Mouse (Mus musculus) myocyte (in vitro differentiated cells): ENCODE results near the gene Ccdc3.

ENCODE experiments used
- E2F4 ChIP-seq: IDR thresholded peaks from one replicate; pipeline ENCODE4 v1.6.1; 2011; ENCODE audit warnings: mild to moderate bottlenecking, control low read depth, moderate library complexity; ENCODE audit not compliant: insufficient read depth
- MAX ChIP-seq: IDR thresholded peaks from one replicate; pipeline ENCODE4 v1.6.1; 2011; ENCODE audit warnings: low read depth, mild to moderate bottlenecking, control low read depth
- MYOD1 ChIP-seq, 3 experiments: IDR thresholded peaks; one replicate each; pipeline ENCODE4 v1.6.1; 2011; ENCODE audit warnings: control low read depth in 2 of 3, low read depth in 2 of 3, mild to moderate bottlenecking in 2 of 3, moderate library complexity in 1 of 3; ENCODE audit not compliant: insufficient read length in 2 of 3, control insufficient read depth in 1 of 3
- USF1 ChIP-seq: IDR thresholded peaks from one replicate; pipeline ENCODE4 v1.6.1; 2011; ENCODE audit warnings: low read depth, mild to moderate bottlenecking, control low read depth, moderate library complexity

GRCm38 (mm10) chr2:5200817-5201364 is 63.3 kb downstream of the Ccdc3 start:
- TF ChIP-seq MYOD1 (IDR thresholded peaks at IDR 0.05; ENCODE audit: control insufficient read depth in 1 of 3, insufficient read length in 2 of 3, low read depth in 2 of 3) (no peak), E2F4 (no peak), USF1 (no peak), MAX (no peak)
